Mouse (Mus musculus): ENCODE data around the gene Atr.

- no peak for TF ChIP-seq POLR2A (IDR thresholded peaks at IDR 0.05; ENCODE audit: low read depth, low read length)
- no peak for TF ChIP-seq CTCF (conservative IDR thresholded peaks at IDR 0.05; ENCODE audit: insufficient read depth, insufficient read length, low read depth, low read length)
Measured at GRCm38 (mm10) chr9:95954226-95954584, 96.8 kb downstream of the Atr start.
